Mouse (Mus musculus) heart, embryonic 13.5 days (tissue): Measurements from ENCODE around the gene Rps27. TPM values are rescaled to one million over a fixed set of nuclear protein-coding genes. Genes with fewer than 3 reads are reported as not detected.

Experiments
- polyA plus RNA-seq: library from polyadenylated mRNA; unstranded; fragments of >200 nt; fragmentation: Nextera tagmentation; extraction: Ambion mirVana; gene quantifications from 2 replicates; pipeline ENCODE4 v1.2.1, GENCODE M21; 2015

The Rps27 gene
- polyA plus RNA-seq, 1 experiment from 2014 or later, result 878 TPM

Other genes starting within 250 kb of the Rps27 start
- gene Hax1, start 214.9 kb downstream of the Rps27 start, polyA plus RNA-seq, result 79.3 and 97.1 TPM in 2 replicates
- gene 4933434E20Rik, start 162.0 kb downstream of the Rps27 start, polyA plus RNA-seq, result 129 and 148 TPM in 2 replicates
- 121 and 129 TPM in 2 replicates for gene Ubap2l, start 161.0 kb downstream of the Rps27 start, polyA plus RNA-seq
- gene Tpm3, start 141.0 kb downstream of the Rps27 start, polyA plus RNA-seq, result 290 and 300 TPM in 2 replicates
- 0.28 and 0.31 TPM in 2 replicates for gene Nup210l, start 109.5 kb downstream of the Rps27 start, polyA plus RNA-seq
- 30.8 and 31.0 TPM in 2 replicates for gene Rab13, start within 50 bp of the Rps27 start, polyA plus RNA-seq
- gene Jtb, start 17.9 kb upstream of the Rps27 start, polyA plus RNA-seq, result 72.2 and 78.9 TPM in 2 replicates
- gene Creb3l4, start 29.9 kb upstream of the Rps27 start, polyA plus RNA-seq, result 2.4 and 3.0 TPM in 2 replicates
- gene Slc39a1, start 34.5 kb upstream of the Rps27 start, polyA plus RNA-seq, result 79.0 and 88.2 TPM in 2 replicates
- 12.3 and 13.6 TPM in 2 replicates for gene Crtc2, start 40.5 kb upstream of the Rps27 start, polyA plus RNA-seq
- gene Dennd4b, start 51.5 kb upstream of the Rps27 start, polyA plus RNA-seq, result 5.5 and 5.7 TPM in 2 replicates
- 7.9 and 9.3 TPM in 2 replicates for gene Gatad2b, start 79.5 kb upstream of the Rps27 start, polyA plus RNA-seq
- gene Slc27a3, start 176.3 kb upstream of the Rps27 start, polyA plus RNA-seq, result 5.5 and 7.2 TPM in 2 replicates
- 17.5 and 19.8 TPM in 2 replicates for gene Ints3, start 220.0 kb upstream of the Rps27 start, polyA plus RNA-seq